Mouse (Mus musculus) c-Kit-positive CD71-positive TER-119-positive erythroid progenitor cells, embryonic 14.5 days (primary cell): ENCODE measurements around the gene Olfr1270.
"Not testable (repeated sequence)": the region's sequence is repeated elsewhere in the genome, so short reads cannot be mapped to it uniquely, and the experiment has no call there.

Experiments
- DNase-seq: peaks from one replicate; pipeline ENCODE4 v3.0.0-alpha.2; 2013; ENCODE audit warnings: low spot score

The Olfr1270 gene

GRCm38 (mm10) chr2:90152991-90153390 lies at the start of gene Olfr1270:
Gene Olfr1270 (minus strand): TSS chr2:90153091.
- DNase-seq: no peak

DNA sequence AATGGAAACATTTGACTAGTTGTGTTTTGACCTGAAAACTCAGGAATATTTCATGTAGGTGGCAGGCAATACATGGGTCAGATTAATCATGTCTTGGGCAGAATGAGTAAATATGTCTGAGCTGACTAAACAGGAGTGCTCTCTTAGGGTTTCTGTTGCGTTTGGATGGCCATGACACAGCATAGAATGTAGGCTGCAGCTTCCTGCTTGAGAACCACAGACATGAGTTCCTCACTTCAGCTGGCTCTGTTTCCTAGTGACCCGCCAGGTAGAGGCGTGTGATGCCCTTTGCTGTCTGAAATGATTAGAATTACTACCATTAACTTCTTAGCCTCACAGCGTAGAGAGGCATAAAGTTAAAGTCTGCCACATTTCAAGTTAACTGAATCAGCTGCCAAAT lies 46.7 kb upstream of the Olfr1270 start:
- not testable (repeated sequence) for DNase-seq

GRCm38 (mm10) chr2:90195285-90195684 lies 42.4 kb upstream of the Olfr1270 start:
- DNase-seq: not testable (repeated sequence)

DNA sequence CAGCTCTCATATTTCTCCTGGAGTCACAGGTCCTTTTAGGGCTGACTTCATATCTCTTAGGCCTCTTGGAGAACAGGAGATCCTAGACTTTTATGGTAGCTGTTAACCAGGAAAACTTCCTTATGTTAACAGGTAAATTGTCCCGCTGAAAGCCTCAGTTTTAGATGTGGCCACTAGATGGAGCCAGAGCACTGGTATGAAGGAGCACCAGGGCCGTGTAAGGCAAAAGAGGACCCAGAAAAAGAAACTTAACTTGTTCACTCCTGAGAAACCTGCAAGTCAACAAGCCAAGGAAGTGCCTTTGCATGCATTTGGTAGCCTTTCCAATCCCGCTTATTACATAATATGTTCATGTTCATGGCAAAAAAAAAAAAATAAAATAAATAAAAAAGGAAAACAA lies 41.9 kb upstream of the Olfr1270 start:
- not testable (repeated sequence) for DNase-seq

DNA sequence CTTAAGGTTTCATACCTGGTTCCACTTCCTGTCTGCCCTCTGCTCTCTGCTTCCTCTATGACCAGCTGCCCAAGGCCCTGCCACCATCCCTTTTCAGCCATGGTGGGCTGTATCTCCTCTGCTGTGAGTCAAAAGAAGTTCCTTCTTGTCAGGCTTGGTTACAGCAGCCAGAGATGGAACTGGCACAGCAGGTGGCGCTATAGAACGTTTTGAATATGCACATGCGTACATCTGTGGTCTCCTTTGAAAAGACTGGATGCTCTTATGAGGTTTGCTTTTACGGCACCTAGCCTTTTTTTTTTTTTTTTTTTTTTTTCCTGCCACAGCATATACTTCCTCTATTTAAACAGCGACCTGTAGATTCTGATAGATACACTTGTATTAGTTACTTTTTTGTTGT lies 34.2 kb upstream of the Olfr1270 start:
- DNase-seq: not testable (repeated sequence)

GRCm38 (mm10) chr2:90186082-90186481 lies 33.2 kb upstream of the Olfr1270 start:
- not testable (repeated sequence) for DNase-seq

DNA sequence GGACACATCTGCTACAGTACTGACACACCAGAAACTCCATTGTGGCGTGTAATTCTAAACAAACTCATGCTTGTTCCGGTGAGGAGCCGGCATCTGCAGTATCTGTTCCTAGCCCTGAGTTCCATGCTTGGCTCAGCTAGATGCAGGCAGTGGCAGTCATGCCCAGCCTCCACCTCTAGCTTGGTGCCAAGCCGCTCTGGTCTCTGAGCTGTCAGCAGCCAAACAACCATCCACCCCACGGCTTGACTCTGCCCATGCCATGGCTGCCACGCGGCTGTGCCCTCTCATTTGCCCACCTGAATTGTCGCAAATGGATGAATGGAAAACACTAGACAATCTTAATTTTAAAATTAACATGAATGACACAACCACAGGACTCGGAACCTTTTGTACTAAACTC lies 1.0 kb upstream of the Olfr1270 start:
- DNase-seq: no peak

GRCm38 (mm10) chr2:90142196-90142595 lies 10.7 kb downstream of the Olfr1270 start, which contains the start of gene Olfr32:
Gene Olfr32 (minus strand): TSS chr2:90142296.
- DNase-seq: no peak

GRCm38 (mm10) chr2:90121312-90121711 lies 31.6 kb downstream of the Olfr1270 start, which contains the start of gene Olfr1269:
Gene Olfr1269 (minus strand): TSS chr2:90121412.
- no peak for DNase-seq
